Mouse (Mus musculus): ENCODE data around the gene Phlda3.

Phlda3 gene

DNA sequence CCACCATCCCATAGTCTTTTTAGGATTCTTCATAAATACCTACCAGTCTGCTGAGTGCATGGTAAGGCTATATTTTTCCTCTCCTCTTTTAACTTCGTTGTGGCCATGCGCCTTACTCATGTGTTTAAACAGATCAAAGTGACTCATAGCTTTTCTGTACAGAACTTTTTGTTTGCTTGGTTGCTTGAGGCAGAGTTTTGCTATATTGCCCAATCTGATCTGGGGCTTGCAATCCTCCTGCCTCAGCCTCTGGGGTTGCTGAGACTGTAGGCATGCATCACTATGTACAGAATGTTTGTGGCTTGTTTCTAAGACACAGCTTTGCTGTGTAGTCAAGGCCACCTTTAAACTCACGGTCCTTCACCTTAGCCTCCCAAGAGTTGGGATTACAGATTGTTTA is 10.0 kb upstream of the Phlda3 start:
- in situ Hi-C loops (cut with MboI; ENCODE audit: unreplicated experiment in 2 of 2): no loop called here

DNA sequence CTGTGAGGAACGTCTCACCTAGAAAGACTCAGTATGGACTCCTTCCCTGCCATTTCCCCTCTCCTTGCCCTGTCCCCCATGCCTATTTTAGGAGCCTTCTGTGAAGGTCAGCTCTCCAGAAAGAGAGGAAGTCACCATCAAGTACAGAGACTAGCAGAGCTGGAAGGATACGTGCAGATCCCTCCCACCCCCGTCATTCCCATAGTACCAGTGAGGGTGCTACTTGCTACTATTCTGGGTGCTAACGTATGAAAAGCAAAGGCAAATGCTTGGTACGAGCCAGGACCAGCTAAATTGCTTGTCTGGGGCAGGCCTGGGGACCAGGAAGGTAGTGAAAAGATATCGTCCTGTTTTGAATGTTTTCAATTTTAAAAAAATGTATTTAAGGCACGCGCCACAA is 8.6 kb upstream of the Phlda3 start:
- in situ Hi-C loops (cut with MboI; ENCODE audit: unreplicated experiment in 2 of 2): no loop called here

DNA sequence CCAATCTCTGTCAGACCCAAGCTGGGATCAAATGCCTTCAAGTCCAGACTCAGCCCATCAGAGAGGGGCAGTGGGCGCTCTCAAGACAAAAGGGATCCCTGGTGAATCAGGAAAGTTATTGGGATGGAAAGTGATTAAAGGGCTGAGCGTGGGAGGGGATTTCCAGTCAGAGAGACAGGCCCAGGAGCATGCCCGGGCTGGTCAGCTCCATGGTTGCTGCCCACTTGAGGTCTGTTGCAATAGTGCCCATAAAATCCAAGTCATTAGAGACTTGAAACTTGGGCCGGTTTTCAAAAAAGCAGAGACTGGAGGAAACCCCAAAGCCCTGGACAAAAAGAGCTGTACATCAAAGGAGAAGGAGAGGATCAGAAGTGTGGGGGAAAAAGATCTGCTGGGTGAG is 6.2 kb upstream of the Phlda3 start:
- in situ Hi-C loops (cut with MboI; ENCODE audit: unreplicated experiment in 2 of 2): no loop called here

DNA sequence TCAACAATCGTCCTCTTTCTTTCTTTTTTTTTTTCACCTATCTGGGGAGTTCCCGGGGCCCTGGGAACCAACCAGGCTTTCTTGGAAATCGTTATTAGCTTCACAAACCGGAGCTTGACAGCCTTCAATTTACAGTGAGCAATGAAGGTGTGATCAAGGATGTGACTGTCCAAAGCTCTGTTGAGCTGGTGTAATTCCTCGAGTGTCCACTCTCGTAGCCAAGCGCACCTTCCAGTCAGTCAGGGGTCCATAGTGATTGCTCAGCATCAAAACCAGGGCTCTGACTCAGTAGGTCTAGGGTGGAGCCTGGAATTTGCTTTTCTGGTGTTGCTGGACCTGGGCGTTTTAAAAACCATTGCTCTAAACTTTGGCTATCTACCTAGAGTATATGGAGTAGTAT is 5.7 kb upstream of the Phlda3 start:
- in situ Hi-C loops (cut with MboI; ENCODE audit: unreplicated experiment in 2 of 2): no loop called here

DNA sequence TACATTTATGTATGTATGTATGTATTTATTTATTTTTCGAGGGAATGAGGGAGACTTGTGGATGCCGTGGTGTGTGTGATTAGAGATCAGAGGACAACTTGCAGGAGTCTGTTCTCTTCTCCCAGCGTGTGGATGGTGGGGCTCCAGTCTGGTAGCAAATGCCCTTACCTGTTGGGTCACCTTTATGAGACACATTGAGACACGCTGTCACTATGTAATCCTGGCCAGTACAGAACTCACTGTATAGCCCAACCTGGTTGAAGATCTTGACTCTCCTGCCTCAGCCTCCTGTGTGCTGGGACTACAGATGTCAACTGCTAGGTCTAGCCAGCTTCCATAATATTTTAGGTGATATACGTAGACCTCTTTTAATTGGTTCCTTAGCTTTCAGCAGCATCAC is 4.2 kb upstream of the Phlda3 start:
- in situ Hi-C loops (cut with MboI; ENCODE audit: unreplicated experiment in 2 of 2): no loop called here

DNA sequence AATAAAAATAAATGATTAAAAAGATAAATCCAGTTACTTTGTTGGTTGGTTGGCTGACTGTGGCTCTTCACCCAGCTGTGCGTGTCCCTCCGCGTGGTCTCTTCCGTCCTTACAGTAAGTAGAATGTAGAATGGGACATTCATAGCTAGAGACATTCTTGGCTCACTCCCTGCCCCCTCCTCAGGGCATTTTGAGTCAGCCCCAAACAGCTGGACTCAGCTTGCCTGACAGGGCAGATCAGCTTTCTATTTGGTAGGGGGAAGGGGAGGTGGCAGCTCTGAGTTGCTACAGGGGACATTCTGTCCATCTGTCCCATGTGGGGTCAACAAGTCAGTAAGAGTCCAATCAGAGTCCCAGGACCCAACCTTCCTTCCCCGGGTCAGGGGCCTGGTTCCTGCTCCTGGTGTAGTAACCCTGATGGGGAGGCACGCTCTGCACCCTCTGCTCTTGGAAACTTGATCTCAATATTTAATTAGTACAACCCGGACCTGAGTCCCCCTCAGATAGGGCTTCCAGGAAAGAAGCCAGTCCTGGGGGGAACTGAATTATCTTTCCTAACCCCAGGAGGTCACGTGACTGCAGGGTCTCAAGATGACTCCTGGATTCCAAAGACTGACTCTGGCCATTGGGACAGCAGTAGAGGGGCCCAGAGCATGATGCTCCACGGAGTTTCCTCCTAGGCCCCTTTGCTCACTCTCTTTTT is 2.3 kb upstream of the Phlda3 start:
- in situ Hi-C loops (cut with MboI; ENCODE audit: unreplicated experiment in 2 of 2): no loop called here

DNA sequence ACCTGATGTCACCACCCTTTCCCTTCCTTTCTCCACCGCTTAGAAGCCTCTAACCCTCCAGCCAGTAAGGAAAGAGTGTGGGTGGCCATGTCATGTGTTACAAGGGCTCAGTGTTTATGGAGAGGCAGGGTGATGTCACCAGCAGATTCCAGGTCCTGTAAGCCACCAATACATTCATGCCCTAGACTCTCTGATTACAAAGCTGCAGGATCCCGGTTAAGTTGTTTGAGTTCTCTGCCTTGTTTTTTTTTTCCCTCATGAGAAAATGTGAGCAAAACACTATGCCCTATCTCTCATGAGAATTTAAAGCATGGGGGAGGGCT is 1.8 kb upstream of the Phlda3 start:
- in situ Hi-C loops (cut with MboI; ENCODE audit: unreplicated experiment in 2 of 2): no loop called here

DNA sequence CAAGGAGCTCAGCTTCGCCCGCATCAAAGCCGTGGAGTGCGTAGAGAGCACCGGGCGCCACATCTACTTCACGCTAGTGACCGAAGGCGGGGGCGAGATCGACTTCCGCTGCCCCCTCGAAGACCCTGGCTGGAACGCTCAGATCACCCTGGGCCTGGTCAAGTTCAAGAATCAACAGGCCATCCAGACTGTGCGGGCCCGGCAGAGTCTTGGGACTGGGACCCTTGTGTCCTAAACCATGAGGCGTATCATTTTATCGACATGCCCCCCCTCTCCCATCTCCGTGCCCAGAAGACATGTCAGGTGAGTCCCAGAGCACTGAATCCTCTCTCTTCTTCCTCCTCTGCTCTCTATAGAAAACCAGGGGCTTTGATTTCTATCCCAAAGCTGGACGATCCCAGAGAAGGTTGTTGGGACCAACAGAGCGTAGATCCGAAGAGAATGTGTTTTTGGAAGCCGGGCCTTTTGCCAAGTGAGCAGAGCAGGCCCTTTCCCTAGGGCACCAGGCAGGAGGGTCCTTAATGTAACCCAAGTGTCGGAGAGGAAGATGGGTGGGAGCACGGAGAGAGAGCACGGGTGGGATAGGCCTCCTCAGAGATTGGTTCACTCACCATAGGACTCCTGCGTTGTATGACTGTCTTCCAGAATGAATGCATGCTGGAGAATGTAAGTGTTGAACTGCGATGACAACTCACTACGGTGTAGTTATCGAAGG is 830 bp downstream of the Phlda3 start:
- in situ Hi-C loops (cut with MboI; ENCODE audit: unreplicated experiment in 2 of 2): no loop called here

DNA sequence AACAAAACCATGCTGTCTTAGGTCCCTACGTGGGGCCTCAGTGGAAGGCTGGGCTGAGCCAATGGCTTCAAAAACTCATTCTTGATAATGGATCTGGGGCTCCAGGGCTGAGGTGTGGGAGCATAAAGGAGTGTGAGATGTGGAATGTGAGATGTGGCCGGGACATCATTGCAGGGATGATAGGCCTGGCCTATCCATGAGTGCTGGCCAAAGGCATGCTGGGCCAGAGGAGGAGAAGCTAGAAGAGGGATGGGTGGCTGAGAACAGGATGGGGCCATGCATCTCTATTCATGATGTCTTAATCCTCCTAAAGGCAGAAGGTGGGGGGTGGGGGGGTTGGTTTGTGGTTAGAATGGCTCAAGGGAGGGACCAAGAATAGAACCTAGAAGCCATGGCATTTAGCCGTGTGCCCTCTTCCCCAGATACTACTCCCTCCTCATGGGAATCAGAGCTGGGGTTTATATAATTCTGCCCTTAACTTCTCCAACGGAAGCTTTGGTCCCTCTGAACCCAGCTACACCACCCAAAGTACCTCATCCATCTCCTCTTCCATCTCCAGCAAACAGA is 1.5 kb downstream of the Phlda3 start:
- in situ Hi-C loops (cut with MboI; ENCODE audit: unreplicated experiment in 2 of 2): no loop called here

DNA sequence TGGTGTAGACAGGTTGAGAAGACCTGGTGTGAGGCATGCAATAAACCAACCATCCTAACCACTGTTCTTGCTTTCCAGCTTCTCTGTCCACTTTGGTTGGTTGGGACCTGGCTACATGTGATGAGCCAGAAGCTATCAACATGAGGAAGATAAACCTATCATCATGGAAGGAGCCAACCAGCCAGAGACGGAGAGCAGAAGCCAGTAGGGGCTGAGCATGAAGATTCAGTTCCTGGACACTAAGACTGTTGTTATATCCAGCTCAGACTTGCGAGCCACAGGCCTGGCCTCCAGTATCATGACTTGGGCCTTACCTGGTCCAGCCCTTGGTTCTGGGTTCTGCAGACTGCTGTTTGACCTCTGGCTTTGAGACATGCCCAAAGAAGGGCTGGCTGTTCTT is 2.5 kb downstream of the Phlda3 start:
- in situ Hi-C loops (cut with MboI; ENCODE audit: unreplicated experiment in 2 of 2): no loop called here

DNA sequence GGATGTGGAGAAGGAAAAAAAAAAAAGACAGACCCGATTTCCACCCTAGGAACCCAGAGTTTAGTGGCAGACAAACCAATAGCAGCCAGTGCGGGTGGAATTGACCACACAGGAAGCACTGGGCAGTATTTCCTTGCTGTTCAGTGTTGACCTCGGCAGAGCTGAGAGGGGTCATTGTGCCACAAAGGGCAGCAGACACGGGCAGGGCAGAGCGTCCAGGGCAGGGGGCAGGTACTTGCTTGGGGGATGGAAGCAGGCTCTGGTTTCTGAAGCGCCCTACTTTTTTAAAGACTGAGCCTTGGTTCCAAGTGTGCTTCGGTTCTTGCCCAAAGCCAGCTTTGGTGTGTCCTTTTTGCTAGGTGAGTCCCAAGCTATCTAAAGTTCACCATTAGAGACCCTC is 4.3 kb downstream of the Phlda3 start:
- in situ Hi-C loops (cut with MboI; ENCODE audit: unreplicated experiment in 2 of 2): no loop called here

DNA sequence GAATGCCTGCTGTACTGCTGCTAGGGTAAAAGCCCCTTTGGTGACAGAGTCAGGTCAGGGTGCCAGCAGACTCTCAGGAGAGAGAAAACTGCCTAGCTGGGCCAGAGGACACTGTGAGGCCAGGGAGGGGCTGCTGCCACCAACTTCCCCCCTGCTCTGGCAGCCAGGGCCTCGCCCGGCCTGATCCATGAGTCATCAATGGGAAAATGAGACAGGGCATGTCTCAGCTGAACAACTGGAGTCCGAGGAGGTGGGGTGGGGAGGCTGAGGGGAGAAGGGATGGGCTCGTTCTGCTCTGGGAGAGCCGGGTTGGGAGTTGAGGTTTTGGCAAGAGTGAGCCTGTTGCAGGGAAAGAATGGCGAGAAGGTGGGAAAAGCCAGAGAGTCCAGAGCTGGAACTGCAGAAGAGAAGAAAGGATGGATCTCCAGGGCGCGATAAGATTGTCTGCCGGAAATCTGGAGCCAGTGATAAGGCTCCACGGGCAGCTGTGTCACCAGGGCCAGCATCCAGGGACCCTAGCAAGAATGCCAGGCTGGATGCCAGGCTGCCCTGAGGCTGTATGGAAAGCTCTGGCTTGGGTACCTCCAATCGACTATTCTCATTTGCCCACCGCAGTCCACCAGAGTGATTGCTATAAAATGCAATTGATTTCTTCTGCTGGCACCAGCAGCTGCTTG is 5.1 kb downstream of the Phlda3 start:
- in situ Hi-C loops (cut with MboI; ENCODE audit: unreplicated experiment in 2 of 2): no loop called here

DNA sequence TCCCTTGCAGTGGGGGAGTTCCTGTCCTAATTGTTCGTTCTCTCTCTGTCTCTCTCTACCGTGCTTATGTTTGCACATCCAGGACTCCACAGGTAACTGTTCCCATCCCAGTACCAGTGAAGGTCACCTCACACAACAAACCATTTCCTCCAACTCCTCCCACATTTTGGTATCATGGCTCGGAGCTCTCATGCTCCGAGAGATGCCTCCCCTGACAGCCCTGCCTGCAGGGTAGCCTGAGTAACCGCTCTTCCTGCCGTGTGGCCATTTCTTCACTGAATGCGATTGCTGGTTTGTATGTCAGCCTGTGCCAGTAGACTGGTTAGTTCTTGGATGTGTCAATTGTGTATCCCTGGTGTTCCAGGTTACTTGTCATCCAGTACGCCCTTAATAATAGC is 5.7 kb downstream of the Phlda3 start:
- in situ Hi-C loops (cut with MboI; ENCODE audit: unreplicated experiment in 2 of 2): no loop called here

DNA sequence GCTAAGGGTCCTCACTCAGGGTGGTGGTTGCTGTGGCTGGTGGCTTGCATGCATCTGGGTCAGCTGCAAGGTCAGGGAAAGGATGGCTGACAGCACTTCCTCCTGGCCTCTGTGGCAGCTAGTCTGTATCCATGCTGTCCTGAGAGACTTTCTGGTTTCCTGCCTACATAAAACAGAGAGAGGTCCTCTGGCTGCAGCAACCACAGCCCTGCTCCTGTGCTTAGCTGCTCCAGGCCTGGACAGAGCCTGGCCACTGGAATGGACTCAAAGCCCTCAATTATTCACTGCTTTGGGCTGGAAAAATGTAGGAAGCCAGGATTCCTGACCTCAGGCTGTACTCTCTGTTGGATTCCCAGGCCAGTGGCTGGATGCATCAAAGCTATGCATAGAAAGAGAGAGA is 10.7 kb downstream of the Phlda3 start:
- in situ Hi-C loops (cut with MboI; ENCODE audit: unreplicated experiment in 2 of 2): no loop called here

DNA sequence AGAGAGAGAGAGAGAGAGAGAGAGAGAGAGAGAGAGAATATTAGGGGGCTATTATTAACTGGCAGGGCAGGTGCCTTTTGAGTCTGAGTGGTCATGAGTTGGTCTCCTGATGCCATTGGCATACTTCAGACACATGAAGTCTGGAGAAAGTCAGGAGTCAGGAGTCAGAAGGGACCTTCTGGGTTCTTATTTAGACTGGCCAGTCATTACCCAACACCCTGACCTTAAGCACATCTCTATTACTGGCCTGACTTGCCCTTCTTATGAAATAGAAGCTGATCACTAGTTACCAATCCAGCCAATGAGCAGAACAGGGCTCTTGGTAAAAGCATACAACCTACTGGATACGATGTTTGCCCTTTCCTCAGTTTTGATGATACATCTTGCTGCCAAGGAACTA is 11.1 kb downstream of the Phlda3 start:
- in situ Hi-C loops (cut with MboI; ENCODE audit: unreplicated experiment in 2 of 2): no loop called here

DNA sequence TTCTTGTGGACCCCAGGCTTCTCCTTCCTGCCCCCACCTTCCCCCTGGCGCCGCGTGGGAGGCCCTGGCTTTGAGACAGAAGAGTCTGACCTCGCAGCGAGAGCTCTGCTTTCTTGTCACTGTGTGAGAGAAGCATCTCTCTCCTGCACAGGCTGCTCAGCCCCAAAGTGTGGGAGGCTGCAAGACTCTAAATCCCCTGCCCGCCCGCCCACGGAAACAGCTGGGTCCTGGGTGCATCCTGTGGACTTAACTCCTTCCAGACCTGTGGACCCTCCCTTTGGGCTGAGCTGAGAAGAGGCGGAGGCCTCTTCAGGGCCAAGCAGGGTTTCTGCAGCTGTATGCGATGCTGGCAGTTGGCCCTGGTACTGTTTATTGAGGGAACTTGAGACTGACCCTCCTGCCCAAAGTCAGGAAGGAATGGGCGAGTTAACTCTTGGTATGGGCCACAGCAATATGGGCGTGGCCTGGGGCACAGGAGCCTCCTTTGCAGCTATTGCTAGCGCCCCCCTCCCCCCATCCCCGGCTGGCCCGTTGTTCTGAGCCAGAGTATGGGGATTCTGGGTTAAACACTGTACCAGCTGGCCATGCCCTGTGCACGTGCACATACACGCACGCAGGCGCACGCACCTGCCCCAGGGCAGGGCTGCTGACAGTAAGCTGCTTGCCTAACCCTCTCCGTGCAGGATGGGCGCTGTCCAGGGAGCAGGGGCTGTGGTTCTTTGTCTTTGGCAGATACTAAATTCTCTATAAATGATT is 13.0 kb downstream of the Phlda3 start, which contains the start of gene Tnni1:
Tnni1 (plus strand) TSS at position 655 of the 756 bp plus-strand sequence.
- in situ Hi-C loops (cut with MboI; ENCODE audit: unreplicated experiment in 2 of 2): no loop called here

DNA sequence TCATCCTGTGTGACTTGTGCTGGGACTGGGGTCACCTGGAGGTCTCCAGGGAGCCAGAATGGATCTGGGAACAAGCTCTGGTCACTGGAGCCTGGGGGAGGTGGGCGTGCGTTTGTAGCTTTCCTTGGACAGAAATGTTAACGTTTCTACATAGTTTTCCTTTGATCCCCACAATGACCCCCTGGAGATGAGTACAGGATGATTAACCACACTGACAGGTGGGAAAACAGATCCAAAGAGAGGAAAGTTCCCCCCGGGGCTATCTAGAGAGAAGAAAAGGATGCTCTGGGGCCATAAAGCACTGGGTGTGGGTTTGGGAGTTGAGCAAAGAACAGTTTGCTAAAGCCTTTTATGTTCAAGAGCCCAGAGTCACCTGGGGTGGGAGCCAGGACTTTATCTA is 14.7 kb downstream of the Phlda3 start:
- in situ Hi-C loops (cut with MboI; ENCODE audit: unreplicated experiment in 2 of 2): loop anchor here (5.0 kb wide), 2 partner anchors 58 to 63 kb away; partner anchors contain the start of gene Csrp1 (in 1 of the 2)

DNA sequence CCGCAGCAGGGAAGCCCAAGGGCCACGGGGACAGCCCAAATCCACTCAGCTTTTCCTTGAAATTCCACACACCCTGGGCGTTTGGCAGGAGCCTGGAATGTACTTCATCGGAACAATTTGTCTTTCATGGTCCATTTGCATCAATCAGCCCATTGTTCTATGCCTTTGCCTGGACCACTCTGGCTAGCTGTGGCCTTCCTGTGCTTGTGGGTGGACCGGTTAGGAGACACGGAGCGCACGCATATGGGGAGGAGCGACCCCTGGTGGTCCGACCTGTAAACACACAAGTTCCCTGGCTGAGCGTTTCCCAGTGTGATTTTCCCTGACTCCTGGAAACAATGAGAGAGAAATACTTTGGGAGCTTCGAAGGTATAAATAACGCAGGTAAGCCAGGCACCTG is 15.3 kb downstream of the Phlda3 start:
- in situ Hi-C loops (cut with MboI; ENCODE audit: unreplicated experiment in 2 of 2): loop anchor here (5.0 kb wide), 2 partner anchors 59 to 64 kb away; partner anchors contain the start of gene Csrp1 (in 1 of the 2)

DNA sequence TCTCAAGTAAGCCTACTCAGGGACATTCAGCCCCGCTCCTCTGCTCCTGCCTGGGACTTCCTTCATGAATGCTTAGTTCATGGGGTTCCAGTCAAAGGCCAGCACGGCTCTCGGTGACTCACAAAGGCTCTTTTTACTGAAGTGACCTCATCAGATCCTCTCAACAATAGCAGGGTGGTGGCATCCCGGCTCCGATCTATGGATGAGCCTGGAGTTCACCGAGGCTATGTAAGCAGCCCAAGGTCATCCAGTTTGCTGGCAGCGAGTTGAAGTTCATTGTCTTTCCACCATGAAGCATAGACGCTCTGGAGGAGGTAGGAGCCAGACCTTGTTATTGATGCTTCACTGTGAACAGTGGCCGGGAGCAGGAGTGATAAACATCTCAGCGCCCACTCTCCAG is 16.9 kb downstream of the Phlda3 start:
- in situ Hi-C loops (cut with MboI; ENCODE audit: unreplicated experiment in 2 of 2): loop anchor here (5.0 kb wide), 2 partner anchors 61 to 66 kb away; partner anchors contain the start of gene Csrp1 (in 1 of the 2)

DNA sequence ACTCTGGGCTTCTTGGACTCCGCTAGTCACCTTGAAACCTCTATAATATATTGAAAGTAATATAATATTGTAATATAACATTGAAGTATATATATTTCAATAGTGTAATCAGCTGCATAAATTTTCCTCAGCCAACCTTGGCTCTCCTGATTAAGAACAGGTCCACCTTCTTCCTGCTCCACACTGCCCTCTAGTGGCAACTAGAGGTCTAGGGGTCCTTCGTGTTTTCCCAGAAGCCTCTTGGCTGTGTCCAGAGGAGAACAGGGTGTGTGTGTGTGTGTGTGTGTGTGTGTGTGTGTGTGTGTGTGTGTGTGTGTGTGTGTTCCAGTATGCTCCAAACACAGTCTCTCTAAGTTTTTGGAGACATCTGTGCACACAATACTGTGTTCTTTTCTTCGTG is 21.9 kb downstream of the Phlda3 start:
- in situ Hi-C loops (cut with MboI; ENCODE audit: unreplicated experiment in 2 of 2): loop anchor here in 1 of 2 experiments (5.0 kb wide), 1 partner anchor 35 kb away; no protein-coding TSS in a partner anchor
